Mouse (Mus musculus): ENCODE data around the gene Sytl5. TPM values are rescaled to one million over a fixed set of nuclear protein-coding genes. Genes with fewer than 3 reads are reported as not detected.

The Sytl5 gene
- polyA plus RNA-seq (2016; fragmentation: Nextera tagmentation; extraction: Ambion mirVana): 0.50 and 0.88 TPM in 2 replicates

GRCm38 (mm10) chrX:9885322-9885721, at the start of gene Sytl5:
TSS of gene Sytl5 (plus strand) at chrX:9885622.
- H3K4me3 ChIP-seq: no peak within 1 kb of the TSS
- no peaks in the 10 kb centered on the region for H3K9me3 ChIP-seq
- H3K36me3 ChIP-seq: no peaks in the 10 kb centered on the region
- no peak within 1 kb of the TSS for H3K9ac ChIP-seq
- H3K4me1 ChIP-seq: no peaks in the 10 kb centered on the region
- no peaks in the 10 kb centered on the region for H3K27me3 ChIP-seq
- WGBS: 64% methylated on average over 2 of the region's 2 CpGs
- ATAC-seq (ENCODE audit: insufficient number of reproducible peaks, insufficient read depth, low FRiP score, low TSS enrichment): no peak
- no peak within 1 kb of the TSS for H3K27ac ChIP-seq
- no peak within 1 kb of the TSS for H3K4me2 ChIP-seq (replicated peaks)

DNA sequence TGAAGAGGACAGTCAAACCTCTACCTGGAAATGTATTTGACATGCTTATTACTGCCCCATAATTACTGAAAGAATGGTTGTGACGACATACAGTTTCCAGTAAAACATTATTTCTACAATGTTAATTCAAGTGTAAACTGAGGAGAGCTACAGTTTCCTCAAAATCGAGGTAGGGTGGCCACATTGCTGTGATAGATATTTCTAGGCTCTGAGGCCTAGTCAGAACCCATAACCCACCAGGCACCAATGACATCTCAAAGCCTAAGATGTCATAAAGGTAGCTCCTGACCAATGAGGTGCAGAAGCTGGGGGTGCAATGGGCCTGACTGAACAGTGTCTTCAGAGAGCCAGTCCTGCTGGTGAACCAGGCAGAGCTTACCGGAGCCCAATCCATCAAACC, 38.8 kb upstream of the Sytl5 start, which contains the start of gene Hypm:
Gene Hypm, plus strand, starts transcription at position 301 of the 400 bp plus-strand sequence.
- no peak within 1 kb of the TSS for H3K4me2 ChIP-seq (replicated peaks)
- WGBS: 75% methylated on average over 3 of the region's 3 CpGs
- H3K36me3 ChIP-seq: no peaks in the 10 kb centered on the region
- H3K9me3 ChIP-seq: no peaks in the 10 kb centered on the region
- no peak within 1 kb of the TSS for H3K4me3 ChIP-seq
- H3K27me3 ChIP-seq: no peaks in the 10 kb centered on the region
- no peak within 1 kb of the TSS for H3K27ac ChIP-seq
- no peak for ATAC-seq (ENCODE audit: insufficient number of reproducible peaks, insufficient read depth, low FRiP score, low TSS enrichment)
- H3K4me1 ChIP-seq: no peaks in the 10 kb centered on the region
- no peak within 1 kb of the TSS for H3K9ac ChIP-seq

- WGBS: 50% methylated on average over 1 of the region's 1 CpGs
- Histone ChIP-seq H3K36me3 (no peaks in the 10 kb centered on the region), H3K4me3 (no peak within 1 kb of the TSS), H3K9ac (no peak within 1 kb of the TSS), H3K9me3 (no peaks in the 10 kb centered on the region), H3K4me1 (no peaks in the 10 kb centered on the region), H3K27me3 (no peaks in the 10 kb centered on the region), H3K4me2 (replicated peaks) (no peak within 1 kb of the TSS), H3K27ac (no peak within 1 kb of the TSS)
- no peak for ATAC-seq (ENCODE audit: insufficient number of reproducible peaks, insufficient read depth, low FRiP score, low TSS enrichment)
Observed at GRCm38 (mm10) chrX:9849403-9849802, 36.0 kb upstream of the Sytl5 start, which contains the start of gene H2al3. TSS of gene H2al3 (plus strand) at chrX:9849703.

DNA sequence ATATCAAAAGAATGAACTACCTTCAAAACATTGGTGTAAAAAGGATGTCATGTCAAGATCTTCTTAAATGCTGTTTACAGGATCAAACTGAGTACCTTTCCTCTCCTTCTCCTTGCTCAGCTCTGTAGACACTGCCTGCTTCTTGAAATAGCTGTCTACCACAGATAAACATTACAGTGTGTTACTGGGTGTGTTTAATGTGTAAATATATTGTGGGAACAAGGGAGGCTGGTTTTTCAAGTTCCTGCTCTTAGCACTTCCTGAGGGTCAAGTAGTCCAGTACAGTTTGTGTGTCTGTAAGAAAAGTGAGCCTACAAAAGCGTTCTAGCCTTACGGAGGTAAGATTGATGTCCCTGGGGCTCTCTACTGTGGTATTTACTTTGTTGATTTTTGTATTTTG, 23.6 kb upstream of the Sytl5 start:
- H3K9ac ChIP-seq: no peak overlapping the region
- no peaks in the 10 kb centered on the region for H3K4me1 ChIP-seq
- H3K27me3 ChIP-seq: no peaks in the 10 kb centered on the region
- no peak overlapping the region for H3K27ac ChIP-seq
- WGBS: 74% methylated on average over 2 of the region's 2 CpGs
- no peak overlapping the region for H3K4me2 ChIP-seq (replicated peaks)
- no peak overlapping the region for H3K4me3 ChIP-seq
- no peaks in the 10 kb centered on the region for H3K36me3 ChIP-seq
- no peaks in the 10 kb centered on the region for H3K9me3 ChIP-seq
- ATAC-seq (ENCODE audit: insufficient number of reproducible peaks, insufficient read depth, low FRiP score, low TSS enrichment): no peak

- no peak overlapping the region for H3K4me3 ChIP-seq
- no peak overlapping the region for H3K9ac ChIP-seq
- 82% methylated on average over 2 of the region's 2 CpGs for WGBS
- no peaks in the 10 kb centered on the region for H3K27me3 ChIP-seq
- no peaks in the 10 kb centered on the region for H3K36me3 ChIP-seq
- H3K4me2 ChIP-seq (replicated peaks): no peak overlapping the region
- ATAC-seq (ENCODE audit: insufficient number of reproducible peaks, insufficient read depth, low FRiP score, low TSS enrichment): no peak
- H3K4me1 ChIP-seq: no peaks in the 10 kb centered on the region
- H3K27ac ChIP-seq: no peak overlapping the region
- H3K9me3 ChIP-seq: no peaks in the 10 kb centered on the region
Observed at GRCm38 (mm10) chrX:9875519-9875918, 9.9 kb upstream of the Sytl5 start.

- no peaks in the 10 kb centered on the region for H3K36me3 ChIP-seq
- no peaks in the 10 kb centered on the region for H3K27me3 ChIP-seq
- H3K9me3 ChIP-seq: no peaks in the 10 kb centered on the region
- no peak overlapping the region for H3K4me2 ChIP-seq (replicated peaks)
- no peak overlapping the region for H3K27ac ChIP-seq
- H3K4me1 ChIP-seq: no peaks in the 10 kb centered on the region
- no peak overlapping the region for H3K4me3 ChIP-seq
- WGBS: 54% methylated on average over 2 of the region's 2 CpGs
- ATAC-seq (ENCODE audit: insufficient number of reproducible peaks, insufficient read depth, low FRiP score, low TSS enrichment): no peak
- no peak overlapping the region for H3K9ac ChIP-seq
Observed at GRCm38 (mm10) chrX:9909572-9909971, 24.1 kb downstream of the Sytl5 start.

GRCm38 (mm10) chrX:9933839-9934238, 48.4 kb downstream of the Sytl5 start:
- no peak overlapping the region for H3K27ac ChIP-seq
- H3K9me3 ChIP-seq: no peaks in the 10 kb centered on the region
- no peaks in the 10 kb centered on the region for H3K36me3 ChIP-seq
- H3K4me3 ChIP-seq: no peak overlapping the region
- no peaks in the 10 kb centered on the region for H3K27me3 ChIP-seq
- no peak for ATAC-seq (ENCODE audit: insufficient number of reproducible peaks, insufficient read depth, low FRiP score, low TSS enrichment)
- no peak overlapping the region for H3K9ac ChIP-seq
- H3K4me2 ChIP-seq (replicated peaks): no peak overlapping the region
- H3K4me1 ChIP-seq: no peaks in the 10 kb centered on the region

- Histone ChIP-seq H3K4me3 (no peak overlapping the region), H3K27ac (no peak overlapping the region), H3K9ac (no peak overlapping the region), H3K27me3 (no peaks in the 10 kb centered on the region), H3K4me2 (replicated peaks) (no peak overlapping the region), H3K4me1 (no peaks in the 10 kb centered on the region), H3K36me3 (no peaks in the 10 kb centered on the region), H3K9me3 (no peaks in the 10 kb centered on the region)
- no peak for ATAC-seq (ENCODE audit: insufficient number of reproducible peaks, insufficient read depth, low FRiP score, low TSS enrichment)
Observed at GRCm38 (mm10) chrX:9984094-9984669, 98.8 kb downstream of the Sytl5 start.

GRCm38 (mm10) chrX:10000718-10001117, 115.3 kb downstream of the Sytl5 start:
- Histone ChIP-seq H3K4me1 (no peaks in the 10 kb centered on the region), H3K4me3 (no peak overlapping the region), H3K36me3 (no peaks in the 10 kb centered on the region), H3K27ac (no peak overlapping the region), H3K27me3 (no peaks in the 10 kb centered on the region), H3K9ac (no peak overlapping the region), H3K4me2 (replicated peaks) (no peak overlapping the region), H3K9me3 (no peaks in the 10 kb centered on the region)
- no peak for ATAC-seq (ENCODE audit: insufficient number of reproducible peaks, insufficient read depth, low FRiP score, low TSS enrichment)
- 63% methylated on average over 1 of the region's 1 CpGs for WGBS

DNA sequence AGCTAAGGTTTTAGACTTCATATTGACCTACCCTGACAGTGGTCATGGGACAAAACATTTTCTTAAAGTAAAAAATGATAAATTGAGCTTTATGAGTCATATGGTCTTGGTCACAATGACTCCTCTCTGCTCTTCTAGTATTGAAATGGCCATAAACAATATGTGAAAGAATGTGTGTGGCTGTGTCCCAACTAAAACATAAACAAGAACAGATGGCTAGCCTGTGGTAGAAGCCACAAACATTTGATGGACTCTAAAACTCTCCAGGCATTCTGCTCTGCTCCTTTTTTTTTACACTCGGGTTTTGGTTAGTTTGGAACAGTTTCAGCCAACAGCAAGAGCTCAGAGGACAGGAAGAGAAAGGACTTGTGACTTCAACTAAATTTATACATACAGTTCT, 120.5 kb downstream of the Sytl5 start:
- H3K36me3 ChIP-seq: no peaks in the 10 kb centered on the region
- no peaks in the 10 kb centered on the region for H3K9me3 ChIP-seq
- H3K4me1 ChIP-seq: no peaks in the 10 kb centered on the region
- no peak for ATAC-seq (ENCODE audit: insufficient number of reproducible peaks, insufficient read depth, low FRiP score, low TSS enrichment)
- H3K4me3 ChIP-seq: no peak overlapping the region
- 63% methylated on average over 1 of the region's 1 CpGs for WGBS
- no peak overlapping the region for H3K27ac ChIP-seq
- no peaks in the 10 kb centered on the region for H3K27me3 ChIP-seq
- no peak overlapping the region for H3K9ac ChIP-seq
- H3K4me2 ChIP-seq (replicated peaks): no peak overlapping the region

- H3K4me2 ChIP-seq (replicated peaks): no peak overlapping the region
- 98% methylated on average over 1 of the region's 1 CpGs for WGBS
- H3K36me3 ChIP-seq: no peaks in the 10 kb centered on the region
- H3K4me3 ChIP-seq: no peak overlapping the region
- no peak for ATAC-seq (ENCODE audit: insufficient number of reproducible peaks, insufficient read depth, low FRiP score, low TSS enrichment)
- no peaks in the 10 kb centered on the region for H3K4me1 ChIP-seq
- no peaks in the 10 kb centered on the region for H3K27me3 ChIP-seq
- no peaks in the 10 kb centered on the region for H3K9me3 ChIP-seq
- no peak overlapping the region for H3K9ac ChIP-seq
- H3K27ac ChIP-seq: no peak overlapping the region
Observed at GRCm38 (mm10) chrX:10007675-10008270, 122.4 kb downstream of the Sytl5 start.

DNA sequence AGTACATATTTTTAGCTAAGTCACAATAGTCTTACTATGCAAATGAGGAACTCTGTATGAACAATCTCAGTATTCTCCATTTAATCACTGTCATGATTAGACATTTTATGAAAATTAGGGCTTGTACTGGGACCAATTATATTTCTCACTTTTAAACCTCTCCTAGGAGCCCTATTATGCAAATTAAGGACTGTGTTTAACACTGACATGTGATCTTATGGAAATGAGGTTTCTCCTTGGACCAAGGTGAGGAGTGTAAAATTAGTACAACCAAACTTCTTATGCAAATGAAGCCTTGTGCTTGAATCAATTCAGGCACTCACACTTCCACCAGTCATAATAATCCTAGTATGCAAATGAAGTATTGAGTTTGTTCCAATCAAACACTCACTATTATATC, 124.8 kb downstream of the Sytl5 start:
- no peak overlapping the region for H3K27ac ChIP-seq
- no peaks in the 10 kb centered on the region for H3K27me3 ChIP-seq
- H3K9me3 ChIP-seq: no peaks in the 10 kb centered on the region
- no peak for ATAC-seq (ENCODE audit: insufficient number of reproducible peaks, insufficient read depth, low FRiP score, low TSS enrichment)
- no peaks in the 10 kb centered on the region for H3K4me1 ChIP-seq
- no peak overlapping the region for H3K9ac ChIP-seq
- H3K36me3 ChIP-seq: no peaks in the 10 kb centered on the region
- no peak overlapping the region for H3K4me2 ChIP-seq (replicated peaks)
- no peak overlapping the region for H3K4me3 ChIP-seq

Measured in embryonic facial prominence, embryonic 12.5 days (tissue).